Mouse (Mus musculus) forebrain, postnatal 0 days (tissue): ENCODE results near the gene Mxra7. TPM values are rescaled to one million over a fixed set of nuclear protein-coding genes. Genes with fewer than 3 reads are reported as not detected.

Experiments
- ATAC-seq: fragments of 200-750 bp; cut with Nextera tagmentation; 2 replicates; pipeline ENCODE4 v1.8.0; 2017; ENCODE audit warnings: mild to moderate bottlenecking, moderate library complexity
- DNase-seq: peaks from one replicate; pipeline ENCODE4 v3.0.0-alpha.2; 2015
- H3K27ac ChIP-seq: fragments of 300-500 bp; sonication (generic); 2 replicates; pipeline ENCODE4 v1.5.1; 2014; ENCODE audit warnings: low read depth, mild to moderate bottlenecking, antibody characterized with exemption, low read length, moderate library complexity, mixed read lengths
- H3K27me3 ChIP-seq: fragments of 300-500 bp; sonication (generic); 2 replicates; pipeline ENCODE4 v1.6.1; 2014; ENCODE audit warnings: mild to moderate bottlenecking, low read length, mixed read lengths; ENCODE audit not compliant: insufficient read depth
- H3K36me3 ChIP-seq: fragments of 300-500 bp; sonication (generic); 2 replicates; pipeline ENCODE4 v1.6.1; 2014; ENCODE audit warnings: mild to moderate bottlenecking, moderate library complexity; ENCODE audit not compliant: insufficient read depth
- H3K4me1 ChIP-seq: fragments of 300-500 bp; sonication (generic); 2 replicates; pipeline ENCODE4 v1.6.1; 2014; ENCODE audit warnings: antibody characterized with exemption; ENCODE audit not compliant: insufficient read depth
- H3K4me2 ChIP-seq: fragments of 300-500 bp; sonication (generic); 2 replicates; pipeline ENCODE4 v1.6.1; 2014; ENCODE audit warnings: low read depth, mild to moderate bottlenecking, moderate library complexity
- H3K4me3 ChIP-seq: fragments of 300-500 bp; sonication (generic); 2 replicates; pipeline ENCODE4 v1.5.1; 2014; ENCODE audit warnings: low read depth, low read length, mixed read lengths
- H3K9ac ChIP-seq: fragments of 300-500 bp; sonication (generic); 2 replicates; pipeline ENCODE4 v1.6.1; 2014; ENCODE audit warnings: mild to moderate bottlenecking
- H3K9me3 ChIP-seq: fragments of 300-500 bp; sonication (generic); 2 replicates; pipeline ENCODE4 v1.6.1; 2016; ENCODE audit warnings: low read length
- CTCF ChIP-seq: sonication (generic); IDR thresholded peaks from 2 replicates; pipeline ENCODE4 v1.5.1; 2016; ENCODE audit warnings: antibody characterized with exemption, control low read depth, low read depth
- WGBS: fragments of 180-500 bp; shearing (Covaris S2); extraction: QIAGEN DNeasy Blood & Tissue Kit; methylation state at CpG from one replicate; pipeline ENCODE4 v1.1.7; 2014; 5-methylcytosine and 5-hydroxymethylcytosine counted together
- polyA plus RNA-seq: library from polyadenylated mRNA; unstranded; fragments of >200 nt; fragmentation: Nextera tagmentation; extraction: Ambion mirVana; gene quantifications from 2 replicates; pipeline ENCODE4 v1.2.1, GENCODE M21; 2015
- total RNA-seq: library from RNA; depleted of rRNA; stranded (reverse); fragments of >200 nt; gene quantifications from 2 replicates; pipeline ENCODE4 v1.2.3, GENCODE M21; 2014

Mxra7 gene
- total and polyA plus RNA-seq, 2 experiments from 2014 or later: 9.8 to 16.0 TPM

GRCm38 (mm10) chr11:116823255-116823654, 4.6 kb downstream of the Mxra7 start:
- no peaks in the 10 kb centered on the region for H3K36me3 ChIP-seq
- TF ChIP-seq CTCF: no peak
- no peaks in the 10 kb centered on the region for H3K9me3 ChIP-seq
- H3K4me2 ChIP-seq: no peak overlapping the region
- H3K4me1 ChIP-seq: peaks cover 2% of the 10 kb centered on the region; the same call in 1 of the 2 replicates
- H3K9ac ChIP-seq: no peak overlapping the region
- DNase-seq (no peak), ATAC-seq (no peak)
- H3K4me3 ChIP-seq: no peak overlapping the region
- 97% methylated on average over 2 of the region's 2 CpGs for WGBS
- no peaks in the 10 kb centered on the region for H3K27me3 ChIP-seq
- H3K27ac ChIP-seq: no peak overlapping the region

DNA sequence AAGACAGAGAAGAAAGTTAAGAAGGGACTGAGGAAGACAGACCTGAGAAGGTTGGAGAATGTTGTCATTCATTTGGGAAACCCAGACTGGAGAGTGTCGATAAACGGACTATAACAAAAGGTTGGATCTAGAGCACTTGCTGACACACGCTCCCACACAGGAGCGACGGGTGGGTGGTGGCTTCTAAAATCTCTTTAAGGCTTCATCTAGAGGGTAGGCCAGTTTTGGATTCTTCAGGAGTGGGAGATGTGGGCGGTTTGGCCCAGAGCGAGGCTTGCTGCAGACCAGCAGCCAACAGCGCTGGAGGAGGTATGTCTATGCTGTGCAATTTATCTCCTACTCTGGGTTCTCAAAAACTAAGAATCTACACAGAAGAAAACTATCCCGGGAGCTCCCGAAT, 5.2 kb downstream of the Mxra7 start:
- Histone ChIP-seq H3K27ac (no peak overlapping the region), H3K4me3 (no peak overlapping the region), H3K9ac (no peak overlapping the region), H3K4me2 (no peak overlapping the region), H3K9me3 (no peaks in the 10 kb centered on the region), H3K4me1 (peaks cover 2% of the 10 kb centered on the region; the same call in 1 of the 2 replicates), H3K27me3 (no peaks in the 10 kb centered on the region), H3K36me3 (no peaks in the 10 kb centered on the region)
- no peak for DNase-seq
- WGBS: 89% methylated on average over 10 of the region's 10 CpGs
- ATAC-seq: no peak
- TF ChIP-seq CTCF: no peak

GRCm38 (mm10) chr11:116822215-116822614, 5.6 kb downstream of the Mxra7 start:
- ATAC-seq (no peak), DNase-seq (no peak)
- Histone ChIP-seq H3K9ac (no peak overlapping the region), H3K9me3 (no peaks in the 10 kb centered on the region), H3K4me1 (no peaks in the 10 kb centered on the region), H3K27ac (no peak overlapping the region), H3K27me3 (no peaks in the 10 kb centered on the region), H3K4me3 (no peak overlapping the region), H3K4me2 (no peak overlapping the region), H3K36me3 (no peaks in the 10 kb centered on the region)
- WGBS: 68% methylated on average over 10 of the region's 10 CpGs
- TF ChIP-seq CTCF: no peak

DNA sequence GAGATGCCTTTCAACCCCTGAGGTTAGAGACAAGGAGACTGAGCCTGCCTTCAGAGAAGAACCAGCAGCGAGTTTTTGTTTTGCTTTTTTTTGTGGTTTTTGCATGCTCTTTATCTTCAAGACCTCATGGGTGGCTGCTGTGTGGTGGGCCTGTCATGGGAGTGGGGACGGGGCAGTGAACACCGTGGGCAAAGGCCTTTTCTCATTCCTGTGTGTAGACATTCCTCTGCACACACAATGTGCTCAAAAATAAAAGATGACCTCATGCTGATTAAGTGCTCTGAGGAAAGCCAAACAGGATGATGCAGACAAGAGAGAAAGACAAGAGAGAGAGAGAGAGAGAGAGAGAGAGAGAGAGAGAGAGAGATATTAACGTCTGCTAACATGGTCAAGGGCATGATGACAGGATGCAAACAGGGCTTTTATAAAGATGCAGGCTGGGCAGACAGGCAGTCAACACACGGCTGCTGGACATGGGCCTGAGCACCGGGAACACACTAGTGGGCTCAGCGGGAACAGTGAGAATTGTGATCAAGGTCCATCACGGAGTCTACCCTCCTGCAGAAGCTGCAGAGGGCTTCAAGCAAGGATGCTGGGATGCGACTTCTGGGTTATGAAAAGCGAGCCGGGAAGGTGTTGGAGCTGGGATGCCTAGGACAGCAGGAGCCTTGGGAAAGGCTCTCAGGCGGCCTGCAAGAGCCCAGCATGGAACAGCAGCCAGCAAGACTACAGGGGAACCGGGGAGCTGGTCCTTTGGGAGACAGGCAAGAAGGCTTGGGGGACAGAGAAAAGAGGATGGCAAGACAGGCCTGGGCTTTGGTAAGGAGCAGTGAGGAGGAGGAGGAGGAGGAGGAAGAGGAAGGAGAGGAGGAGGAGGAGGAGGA, 6.5 kb downstream of the Mxra7 start:
- no peaks in the 10 kb centered on the region for H3K27me3 ChIP-seq
- DNase-seq: no peak
- no peaks in the 10 kb centered on the region for H3K9me3 ChIP-seq
- no peak for ATAC-seq
- H3K4me2 ChIP-seq: no peak overlapping the region
- H3K27ac ChIP-seq: no peak overlapping the region
- 48% methylated on average over 13 of the region's 13 CpGs for WGBS
- H3K4me3 ChIP-seq: no peak overlapping the region
- H3K4me1 ChIP-seq: no peaks in the 10 kb centered on the region
- H3K9ac ChIP-seq: no peak overlapping the region
- no peak for TF ChIP-seq CTCF
- H3K36me3 ChIP-seq: no peaks in the 10 kb centered on the region

DNA sequence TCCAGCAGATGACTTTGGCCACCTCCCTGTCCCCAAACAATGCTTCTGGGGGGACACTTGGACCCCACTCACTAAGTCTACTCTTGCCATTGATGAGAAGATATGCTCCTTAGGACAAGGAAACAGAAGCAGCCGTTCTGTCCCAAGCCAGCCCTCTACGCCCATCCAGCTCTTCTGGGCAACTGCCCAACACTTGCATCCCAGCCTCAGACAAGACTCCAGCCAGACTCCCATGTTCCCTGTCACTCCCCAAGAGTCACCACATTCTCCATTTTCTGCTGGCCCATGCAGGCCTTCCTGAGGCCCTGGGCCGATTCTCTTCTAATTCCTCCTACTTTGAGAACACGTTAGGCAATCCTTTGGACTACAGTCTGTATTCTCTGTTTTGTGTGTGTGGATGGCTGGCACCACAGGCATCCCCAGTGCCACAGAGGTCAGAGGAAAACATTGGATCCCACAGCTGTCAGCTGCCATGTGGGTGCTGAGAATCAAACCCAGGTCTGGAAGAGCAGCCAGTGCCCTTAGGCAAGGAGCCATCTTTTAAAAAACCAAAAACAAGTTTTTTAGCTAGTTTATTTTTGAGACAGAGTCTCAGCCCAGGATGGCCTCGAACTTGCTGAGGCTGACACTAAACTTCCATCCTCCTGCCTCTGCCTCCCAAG, 7.8 kb downstream of the Mxra7 start:
- no peak overlapping the region for H3K4me2 ChIP-seq
- WGBS: 75% methylated on average over 5 of the region's 5 CpGs
- no peaks in the 10 kb centered on the region for H3K27me3 ChIP-seq
- H3K9me3 ChIP-seq: no peaks in the 10 kb centered on the region
- H3K27ac ChIP-seq: no peak overlapping the region
- no peak for DNase-seq
- no peak for ATAC-seq
- no peak overlapping the region for H3K4me3 ChIP-seq
- no peak overlapping the region for H3K9ac ChIP-seq
- no peak for TF ChIP-seq CTCF
- no peaks in the 10 kb centered on the region for H3K36me3 ChIP-seq
- no peaks in the 10 kb centered on the region for H3K4me1 ChIP-seq

GRCm38 (mm10) chr11:116818722-116819121, 9.1 kb downstream of the Mxra7 start:
- Histone ChIP-seq H3K4me2 (no peak overlapping the region), H3K9ac (no peak overlapping the region), H3K27ac (no peak overlapping the region), H3K36me3 (no peaks in the 10 kb centered on the region), H3K4me3 (no peak overlapping the region), H3K4me1 (no peaks in the 10 kb centered on the region), H3K9me3 (no peaks in the 10 kb centered on the region), H3K27me3 (no peaks in the 10 kb centered on the region)
- DNase-seq (no peak), ATAC-seq (no peak)
- TF ChIP-seq CTCF: no peak
- WGBS: 66% methylated on average over 8 of the region's 8 CpGs

GRCm38 (mm10) chr11:116817567-116817966, 10.3 kb downstream of the Mxra7 start:
- WGBS: 96% methylated on average over 5 of the region's 5 CpGs
- H3K4me1 ChIP-seq: no peaks in the 10 kb centered on the region

More at GRCm38 (mm10) chr11:116817567-116817966, 10.3 kb downstream of the Mxra7 start:
- no peak for TF ChIP-seq CTCF
- Histone ChIP-seq H3K27ac (no peak overlapping the region), H3K9ac (no peak overlapping the region), H3K27me3 (no peaks in the 10 kb centered on the region), H3K4me3 (no peak overlapping the region), H3K36me3 (no peaks in the 10 kb centered on the region), H3K9me3 (no peaks in the 10 kb centered on the region), H3K4me2 (no peak overlapping the region)
- DNase-seq (no peak), ATAC-seq (no peak)
